Comparison of ENCODE assay signal across 23 mouse cellular contexts in genomic region chr8:46965812-46966211, GRCm38 (mm10). TPM values are rescaled to one million over a fixed set of nuclear protein-coding genes. Genes with fewer than 3 reads are reported as not detected.
A peak's percentile ranks its signal among the peaks of the same experiment; 100 is the strongest.
DNase-seq lines count a peak whose midpoint lies in the region; ATAC-seq and TF ChIP-seq lines count a peak whose summit lies in the region.
"Had no signal": no experiment of that assay in that cellular context is flagged by ENCODE, and none has a peak within 500 bp of the region (broad histone marks: within the 10 kb centered on the region; RNA-seq: fewer than 3 reads in every experiment).

No protein-coding gene starts in this region.

- no peak overlapping the region for H3K4me3 ChIP-seq in heart, embryonic 10.5 days
- no peak overlapping the region for H3K4me3 ChIP-seq in kidney, embryonic 15.5 days (replicated peaks)
- no peak overlapping the region for H3K4me3 ChIP-seq in kidney, adult 2 months (ENCODE audit: insufficient read depth, low read depth, low read length)
- H3K4me3 ChIP-seq in ES-Bruce4 (ENCODE audit: low read depth, low read length): peak overlapping the region; percentile 35
- no peak overlapping the region for H3K4me3 ChIP-seq in limb, embryonic 11.5 days (ENCODE audit: low read depth, low read length)
- no peak overlapping the region for H3K4me3 ChIP-seq in liver, postnatal 0 days (ENCODE audit: low read depth, low read length)
- H3K4me3 ChIP-seq: embryonic facial prominence, embryonic 12.5 days; hindbrain, embryonic 15.5 days; intestine, embryonic 15.5 days; layer of hippocampus, adult 2 months; midbrain, embryonic 10.5 days; neural tube, embryonic 12.5 days had no signal

- no peak overlapping the region for H3K27ac ChIP-seq in heart, embryonic 10.5 days
- no peak overlapping the region for H3K27ac ChIP-seq in kidney, embryonic 15.5 days
- H3K27ac ChIP-seq in kidney, adult 2 months (ENCODE audit: insufficient read depth, low read depth, low read length): no peak overlapping the region
- no peak overlapping the region for H3K27ac ChIP-seq in ES-Bruce4 (ENCODE audit: insufficient read depth, low read length)
- H3K27ac ChIP-seq in limb, embryonic 11.5 days (replicated peaks; ENCODE audit: low read depth, low read length): no peak overlapping the region
- H3K27ac ChIP-seq in liver, postnatal 0 days (ENCODE audit: low read depth): no peak overlapping the region
- H3K27ac ChIP-seq: embryonic facial prominence, embryonic 12.5 days; hindbrain, embryonic 15.5 days; intestine, embryonic 15.5 days; layer of hippocampus, adult 2 months; macrophage; midbrain, embryonic 10.5 days; neural tube, embryonic 12.5 days had no signal

- WGBS in heart, embryonic 10.5 days: 39% methylated on average over 14 of the region's 14 CpGs
- 58% methylated on average over 14 of the region's 14 CpGs for WGBS in kidney, embryonic 15.5 days
- 87% methylated on average over 14 of the region's 14 CpGs for WGBS in kidney, adult 2 months
- 39% methylated on average over 14 of the region's 14 CpGs for WGBS in limb, embryonic 11.5 days
- 64% methylated on average over 14 of the region's 14 CpGs for WGBS in liver, postnatal 0 days (ENCODE audit: insufficient replicate concordance)

- no peak overlapping the region for H3K9ac ChIP-seq in kidney, embryonic 15.5 days
- no peak overlapping the region for H3K9ac ChIP-seq in ES-Bruce4 (ENCODE audit: low read depth, poor library complexity, severe bottlenecking)
- peak overlapping the region; percentile 23; the same call in 1 of the 2 replicates for H3K9ac ChIP-seq in limb, embryonic 11.5 days (ENCODE audit: low read length)
- no peak overlapping the region for H3K9ac ChIP-seq in liver, postnatal 0 days (replicated peaks)
- H3K9ac ChIP-seq: embryonic facial prominence, embryonic 12.5 days; hindbrain, embryonic 15.5 days; intestine, embryonic 15.5 days; neural tube, embryonic 12.5 days had no signal

- DNase-seq in heart, embryonic 10.5 days (ENCODE audit: low spot score): peak; percentile 70
- DNase-seq in heart, postnatal 4 days: no peak
- no peak for DNase-seq in kidney, adult 2 months
- no peak for DNase-seq in limb, embryonic 11.5 days (ENCODE audit: low spot score)
- no peak for DNase-seq in liver, postnatal 0 days
- DNase-seq: adrenal gland, adult 8-10 months; cerebellum, adult 8-10 months; gastrocnemius, postnatal 25 days; kidney, postnatal 14 days; lung, adult 18-20 months; thymus, postnatal 25 days had no signal

- ATAC-seq in kidney, embryonic 15.5 days (replicated peaks; ENCODE audit: low FRiP score): 0 out of 2 replicates have a peak, but pooled peaks have one; percentile 29
- ATAC-seq in limb, embryonic 11.5 days (ENCODE audit: insufficient number of reproducible peaks, low FRiP score, low TSS enrichment, low read depth): peak; percentile 65; the same call in 1 of the 2 replicates
- no peak for ATAC-seq in liver, postnatal 0 days
- ATAC-seq: forebrain, embryonic 16.5 days; intestine, embryonic 15.5 days had no signal

- TF ChIP-seq CTCF in kidney, adult 2 months (conservative IDR thresholded peaks at IDR 0.05; ENCODE audit: insufficient read depth, insufficient read length, low read depth, low read length): no peak
- no peak for TF ChIP-seq CTCF in ES-Bruce4 (IDR thresholded peaks at IDR 0.05; ENCODE audit: low read depth, low read length)
- TF ChIP-seq CTCF in liver, postnatal 0 days (IDR thresholded peaks at IDR 0.05; ENCODE audit: low read depth): no peak

- H3K4me1 ChIP-seq in heart, embryonic 10.5 days: peaks cover 7% of the 10 kb centered on the region; the same call in 1 of the 2 replicates
- no peaks in the 10 kb centered on the region for H3K4me1 ChIP-seq in kidney, embryonic 15.5 days
- H3K4me1 ChIP-seq in kidney, adult 2 months (ENCODE audit: control insufficient read depth, insufficient read depth, low read length): no peaks in the 10 kb centered on the region
- no peaks in the 10 kb centered on the region for H3K4me1 ChIP-seq in ES-Bruce4 (ENCODE audit: control insufficient read depth, insufficient read depth, low read length)
- peaks cover 10% of the 10 kb centered on the region for H3K4me1 ChIP-seq in limb, embryonic 11.5 days (ENCODE audit: control insufficient read depth, insufficient read depth, low read length)
- no peaks in the 10 kb centered on the region for H3K4me1 ChIP-seq in liver, postnatal 0 days (ENCODE audit: insufficient read depth)
- H3K4me1 ChIP-seq: intestine, embryonic 15.5 days; neural tube, embryonic 12.5 days had no signal

- no peak for TF ChIP-seq EP300 in ES-Bruce4 (IDR thresholded peaks at IDR 0.05; ENCODE audit: insufficient read depth, low read depth, low read length)
- TF ChIP-seq EP300 in liver, postnatal 0 days (IDR thresholded peaks at IDR 0.05; ENCODE audit: low read depth): no peak

- H3K9me3 ChIP-seq in heart, embryonic 10.5 days: no peaks in the 10 kb centered on the region
- H3K9me3 ChIP-seq in kidney, embryonic 15.5 days (replicated peaks): no peaks in the 10 kb centered on the region
- no peaks in the 10 kb centered on the region for H3K9me3 ChIP-seq in ES-Bruce4 (replicated peaks; ENCODE audit: control insufficient read depth, insufficient read depth, low read length, poor library complexity, severe bottlenecking)
- no peaks in the 10 kb centered on the region for H3K9me3 ChIP-seq in limb, embryonic 11.5 days (ENCODE audit: control insufficient read depth, low read length)
- no peaks in the 10 kb centered on the region for H3K9me3 ChIP-seq in liver, postnatal 0 days (ENCODE audit: low read length)
- H3K9me3 ChIP-seq: embryonic facial prominence, embryonic 12.5 days; hindbrain, embryonic 15.5 days; intestine, embryonic 15.5 days; midbrain, embryonic 10.5 days; neural tube, embryonic 12.5 days had no signal

- no peak for TF ChIP-seq POLR2A in kidney, adult 2 months (IDR thresholded peaks at IDR 0.05; ENCODE audit: low read depth, low read length)
- TF ChIP-seq POLR2A in ES-Bruce4 (IDR thresholded peaks at IDR 0.05; ENCODE audit: insufficient read depth, low read length): no peak

- H3K4me2 ChIP-seq in kidney, embryonic 15.5 days: no peak overlapping the region
- H3K4me2 ChIP-seq in limb, embryonic 11.5 days (ENCODE audit: low read depth, severe bottlenecking): no peak overlapping the region
- H3K4me2 ChIP-seq in liver, postnatal 0 days (ENCODE audit: low read depth, low read length): no peak overlapping the region
- H3K4me2 ChIP-seq: embryonic facial prominence, embryonic 12.5 days; hindbrain, embryonic 15.5 days; intestine, embryonic 15.5 days; neural tube, embryonic 12.5 days had no signal

- peaks cover 18% of the 10 kb centered on the region; the same call in 1 of the 2 replicates for H3K27me3 ChIP-seq in heart, embryonic 10.5 days (ENCODE audit: insufficient read depth, poor library complexity, severe bottlenecking)
- H3K27me3 ChIP-seq in kidney, embryonic 15.5 days: no peaks in the 10 kb centered on the region
- H3K27me3 ChIP-seq in kidney, adult 2 months (replicated peaks; ENCODE audit: control insufficient read depth, insufficient read depth, low read length): no peaks in the 10 kb centered on the region
- no peaks in the 10 kb centered on the region for H3K27me3 ChIP-seq in ES-Bruce4 (ENCODE audit: control insufficient read depth, insufficient read depth, low read length, poor library complexity, severe bottlenecking)
- no peaks in the 10 kb centered on the region for H3K27me3 ChIP-seq in limb, embryonic 11.5 days (ENCODE audit: control insufficient read depth, insufficient read depth, low read length)
- H3K27me3 ChIP-seq in liver, postnatal 0 days (ENCODE audit: insufficient read depth, low read length): no peaks in the 10 kb centered on the region
- H3K27me3 ChIP-seq: CH12.LX; embryonic facial prominence, embryonic 12.5 days; hindbrain, embryonic 15.5 days; intestine, embryonic 15.5 days; neural tube, embryonic 12.5 days had no signal

- H3K36me3 ChIP-seq in heart, embryonic 10.5 days: no peaks in the 10 kb centered on the region
- no peaks in the 10 kb centered on the region for H3K36me3 ChIP-seq in kidney, embryonic 15.5 days
- H3K36me3 ChIP-seq in kidney, adult 2 months (ENCODE audit: control insufficient read depth, insufficient read depth, low read length): no peaks in the 10 kb centered on the region
- H3K36me3 ChIP-seq in ES-Bruce4 (ENCODE audit: control insufficient read depth, insufficient read depth, low read length, poor library complexity, severe bottlenecking): no peaks in the 10 kb centered on the region
- H3K36me3 ChIP-seq in limb, embryonic 11.5 days (ENCODE audit: control insufficient read depth, insufficient read depth, low read length): no peaks in the 10 kb centered on the region
- H3K36me3 ChIP-seq in liver, postnatal 0 days (replicated peaks; ENCODE audit: insufficient read depth, low read length): no peaks in the 10 kb centered on the region
- H3K36me3 ChIP-seq: embryonic facial prominence, embryonic 12.5 days; hindbrain, embryonic 15.5 days; intestine, embryonic 15.5 days; midbrain, embryonic 10.5 days; neural tube, embryonic 12.5 days had no signal

RNA-seq across cellular contexts. Expression of gene Enpp6, which starts 20.9 kb away (rescaled TPM):
- polyA plus RNA-seq in heart, embryonic 10.5 days (2016; fragmentation: Nextera tagmentation; extraction: Ambion mirVana): 1.3 TPM in 2 replicates
- 10 to 100 TPM in 1 of 2 experiments, 1 to 10 TPM in 1; 9.7 to 11.2 TPM for total RNA-seq in heart, postnatal 4 days (2021)
- 1.7 TPM in 2 replicates for polyA plus RNA-seq in kidney, embryonic 15.5 days (2015; fragmentation: Nextera tagmentation; extraction: Ambion mirVana)
- 185 and 205 TPM in 2 replicates for polyA plus RNA-seq in kidney, adult 2 months (2012; rRNA removed)
- polyA plus RNA-seq in ES-Bruce4 (2011; ENCODE audit: insufficient read depth, insufficient read length, low read depth, missing spikeins): not detected in 2 replicates
- 0.26 and 0.77 TPM in 2 replicates for polyA plus RNA-seq in limb, embryonic 11.5 days (2014; fragmentation: Nextera tagmentation; extraction: Ambion mirVana)
- polyA plus RNA-seq in liver, postnatal 0 days (2015; fragmentation: Nextera tagmentation; extraction: Ambion mirVana): 0.47 and 0.60 TPM in 2 replicates
- total RNA-seq: CH12.LX; common myeloid progenitor, adult 5-6 weeks had no signal

Comparison
In these comparisons a context has a peak if more than half of its experiments do, and no peak if none do; other contexts are left out.
1. RNA of gene Enpp6, which starts 20.9 kb away (polyA plus RNA-seq): 185 to 205 TPM in kidney, adult 2 months; 1.7 TPM in kidney, embryonic 15.5 days, 1.3 TPM in heart, embryonic 10.5 days, 0.26 to 0.77 TPM in limb, embryonic 11.5 days, 0.47 to 0.60 TPM in liver, postnatal 0 days and not detected in ES-Bruce4; every median in the first group is over 10 times any median in the second.